Mouse (Mus musculus) kidney, adult 2 months (tissue): ENCODE measurements around the gene 9530068E07Rik. TPM values are rescaled to one million over a fixed set of nuclear protein-coding genes. Genes with fewer than 3 reads are reported as not detected.
"Not testable (repeated sequence)": the region's sequence is repeated elsewhere in the genome, so short reads cannot be mapped to it uniquely, and the experiment has no call there.

ENCODE experiments used
- DNase-seq: peaks from one replicate; pipeline ENCODE4 v3.0.0; 2021
- H3K27ac ChIP-seq: fragments of 200-500 bp; 2 replicates; pipeline ENCODE4 v1.5.1; 2012; ENCODE audit warnings: low read depth, low read length, control low read depth, inconsistent platforms; ENCODE audit not compliant: insufficient read depth
- H3K27me3 ChIP-seq: fragments of 200-500 bp; replicated peaks from 2 replicates; pipeline ENCODE4 v1.6.1; 2012; ENCODE audit warnings: mild to moderate bottlenecking, moderate library complexity, low read length, inconsistent platforms; ENCODE audit not compliant: control insufficient read depth, insufficient read depth
- H3K36me3 ChIP-seq: fragments of 200-500 bp; 2 replicates; pipeline ENCODE4 v1.6.1; 2012; ENCODE audit warnings: mild to moderate bottlenecking, moderate library complexity, low read length, inconsistent platforms; ENCODE audit not compliant: control insufficient read depth, insufficient read depth
- H3K4me1 ChIP-seq: fragments of 200-500 bp; 2 replicates; pipeline ENCODE4 v1.6.1; 2011; ENCODE audit warnings: low read length; ENCODE audit not compliant: control insufficient read depth, insufficient read depth
- H3K4me3 ChIP-seq: fragments of 200-500 bp; 2 replicates; pipeline ENCODE4 v1.5.1; 2011; ENCODE audit warnings: mild to moderate bottlenecking, low read depth, low read length, control low read depth; ENCODE audit not compliant: insufficient read depth
- CTCF ChIP-seq: fragments of 200-500 bp; conservative IDR thresholded peaks from 2 replicates; pipeline ENCODE4 v1.5.1; 2011; ENCODE audit warnings: low read depth, mild to moderate bottlenecking, control low read depth, low read length, moderate library complexity, mixed read lengths; ENCODE audit not compliant: insufficient read depth, insufficient read length
- POLR2A ChIP-seq: fragments of 200-500 bp; IDR thresholded peaks from one replicate; pipeline ENCODE4 v1.6.1; 2011; ENCODE audit warnings: low read depth, low read length, control low read depth
- WGBS: fragments of 180-500 bp; shearing (Covaris S2); methylation state at CpG from one replicate; pipeline ENCODE4 v1.1.7; 2018; 5-methylcytosine and 5-hydroxymethylcytosine counted together
- polyA plus RNA-seq: library from polyadenylated mRNA; depleted of rRNA; stranded (reverse); fragments of >200 nt; gene quantifications from 2 replicates; pipeline ENCODE4 v1.2.3, GENCODE M21; 2012; rRNA removed

The 9530068E07Rik gene
- polyA plus RNA-seq, result 219 and 245 TPM in 2 replicates

GRCm38 (mm10) chr11:52395940-52396596 lies at the start of gene 9530068E07Rik:
Gene 9530068E07Rik (plus strand): TSS chr11:52396428.
- H3K36me3 ChIP-seq, result no peaks in the 10 kb centered on the region
- TF ChIP-seq POLR2A (peak; percentile 68), CTCF (no peak)
- no peaks in the 10 kb centered on the region for H3K27me3 ChIP-seq
- peaks cover 10% of the 10 kb centered on the region; the same call in 1 of the 2 replicates for H3K4me1 ChIP-seq
- WGBS, result under 1% methylated on average over 38 of the region's 38 CpGs
- DNase-seq, result peak; percentile 95
- H3K27ac ChIP-seq, result peak within 1 kb of the TSS; percentile 67
- H3K4me3 ChIP-seq, result peak within 1 kb of the TSS; percentile 96

- 5% methylated on average over 12 of the region's 12 CpGs for WGBS
- peaks cover 9% of the 10 kb centered on the region; the same call in 1 of the 2 replicates for H3K4me1 ChIP-seq
- TF ChIP-seq CTCF (no peak), POLR2A (no peak)
- DNase-seq, result peak; percentile 37
- no peaks in the 10 kb centered on the region for H3K27me3 ChIP-seq
- H3K27ac ChIP-seq, result no peak overlapping the region
- peak overlapping the region; percentile 15 for H3K4me3 ChIP-seq
- no peaks in the 10 kb centered on the region for H3K36me3 ChIP-seq
These were observed 49.6 kb upstream of the 9530068E07Rik start for GRCm38 (mm10) chr11:52346635-52347005.

- Histone ChIP-seq H3K36me3 (no peaks in the 10 kb centered on the region), H3K27me3 (no peaks in the 10 kb centered on the region), H3K27ac (no peak overlapping the region), H3K4me1 (peaks cover 15% of the 10 kb centered on the region; the same call in 1 of the 2 replicates), H3K4me3 (no peak overlapping the region)
- WGBS, result 86% methylated on average over 4 of the region's 4 CpGs
- no peak for DNase-seq
- TF ChIP-seq CTCF (no peak), POLR2A (no peak)
These were observed 48.1 kb upstream of the 9530068E07Rik start for GRCm38 (mm10) chr11:52348156-52348555.

- peaks cover 15% of the 10 kb centered on the region; the same call in 1 of the 2 replicates for H3K4me1 ChIP-seq
- H3K27me3 ChIP-seq, result no peaks in the 10 kb centered on the region
- no peak overlapping the region for H3K4me3 ChIP-seq
- H3K27ac ChIP-seq, result no peak overlapping the region
- WGBS, result 78% methylated on average over 3 of the region's 3 CpGs
- DNase-seq, result no peak
- TF ChIP-seq CTCF (peak; percentile 41; the same call in 1 of the 2 replicates), POLR2A (no peak)
- H3K36me3 ChIP-seq, result no peaks in the 10 kb centered on the region
These were observed 47.5 kb upstream of the 9530068E07Rik start for GRCm38 (mm10) chr11:52348724-52349123.

GRCm38 (mm10) chr11:52350924-52351323 lies 45.3 kb upstream of the 9530068E07Rik start:
- Histone ChIP-seq H3K4me3 (no peak overlapping the region), H3K27me3 (no peaks in the 10 kb centered on the region), H3K36me3 (no peaks in the 10 kb centered on the region), H3K4me1 (peaks cover 15% of the 10 kb centered on the region; the same call in 1 of the 2 replicates), H3K27ac (peak overlapping the region; percentile 40; the same call in 1 of the 2 replicates)
- TF ChIP-seq POLR2A (no peak), CTCF (peak; percentile 41)
- peak; percentile 87 for DNase-seq
- 4% methylated on average over 9 of the region's 9 CpGs for whole genome bisulfite sequencing

- Histone ChIP-seq H3K36me3 (no peaks in the 10 kb centered on the region), H3K27me3 (no peaks in the 10 kb centered on the region), H3K4me3 (no peak overlapping the region), H3K27ac (no peak overlapping the region), H3K4me1 (peaks cover 12% of the 10 kb centered on the region; the same call in 1 of the 2 replicates)
- no peak for DNase-seq
- WGBS, result 93% methylated on average over 3 of the region's 3 CpGs
- TF ChIP-seq POLR2A, result no peak
These were observed 44.0 kb upstream of the 9530068E07Rik start for GRCm38 (mm10) chr11:52352271-52352670.

- no peak overlapping the region for H3K4me3 ChIP-seq
- no peaks in the 10 kb centered on the region for H3K27me3 ChIP-seq
- 87% methylated on average over 5 of the region's 5 CpGs for WGBS
- no peaks in the 10 kb centered on the region for H3K36me3 ChIP-seq
- peaks cover 19% of the 10 kb centered on the region for H3K4me1 ChIP-seq
- TF ChIP-seq POLR2A (no peak), CTCF (no peak)
- no peak overlapping the region for H3K27ac ChIP-seq
- DNase-seq, result no peak
These were observed 41.6 kb upstream of the 9530068E07Rik start for GRCm38 (mm10) chr11:52354644-52355043.

GRCm38 (mm10) chr11:52355601-52356000 lies 40.6 kb upstream of the 9530068E07Rik start:
- peak; percentile 21 for DNase-seq
- no peak overlapping the region for H3K27ac ChIP-seq
- WGBS, result 86% methylated on average over 1 of the region's 1 CpGs
- no peak overlapping the region for H3K4me3 ChIP-seq
- TF ChIP-seq POLR2A, result no peak
- peak; percentile 28; the same call in 1 of the 2 replicates for TF ChIP-seq CTCF
- H3K36me3 ChIP-seq, result no peaks in the 10 kb centered on the region
- H3K27me3 ChIP-seq, result no peaks in the 10 kb centered on the region
- H3K4me1 ChIP-seq, result peaks cover 22% of the 10 kb centered on the region

GRCm38 (mm10) chr11:52357091-52357490 lies 39.1 kb upstream of the 9530068E07Rik start:
- H3K4me1 ChIP-seq, result peaks cover 12% of the 10 kb centered on the region
- H3K27ac ChIP-seq, DNase-seq, H3K4me3 ChIP-seq, H3K36me3 ChIP-seq, H3K27me3 ChIP-seq: not testable (repeated sequence)
- 81% methylated on average over 5 of the region's 5 CpGs for WGBS
